Mouse (Mus musculus): ENCODE results near the gene Hnrnph3.

- no peak for TF ChIP-seq POLR2A (IDR thresholded peaks at IDR 0.05; ENCODE audit: low read depth, low read length)
- no peak for TF ChIP-seq CTCF (conservative IDR thresholded peaks at IDR 0.05; ENCODE audit: insufficient read depth, insufficient read length, low read depth, low read length)
Measured at GRCm38 (mm10) chr10:62965796-62966195, 58.2 kb downstream of the Hnrnph3 start.
